Mouse (Mus musculus) R1 (cell line): ENCODE results near the gene Ppid.
A peak's percentile ranks its signal among the peaks of the same experiment; 100 is the strongest.
"Not testable (repeated sequence)": the region's sequence is repeated elsewhere in the genome, so short reads cannot be mapped to it uniquely, and the experiment has no call there.

Experiments used
- DNase-seq: peaks from one replicate; pipeline ENCODE4 v3.0.0-alpha.2; 2018; ENCODE audit warnings: low read depth, low spot score

The Ppid gene

GRCm38 (mm10) chr3:79572399-79572798, 18.7 kb upstream of the Ppid start:
- DNase-seq, result no peak

DNA sequence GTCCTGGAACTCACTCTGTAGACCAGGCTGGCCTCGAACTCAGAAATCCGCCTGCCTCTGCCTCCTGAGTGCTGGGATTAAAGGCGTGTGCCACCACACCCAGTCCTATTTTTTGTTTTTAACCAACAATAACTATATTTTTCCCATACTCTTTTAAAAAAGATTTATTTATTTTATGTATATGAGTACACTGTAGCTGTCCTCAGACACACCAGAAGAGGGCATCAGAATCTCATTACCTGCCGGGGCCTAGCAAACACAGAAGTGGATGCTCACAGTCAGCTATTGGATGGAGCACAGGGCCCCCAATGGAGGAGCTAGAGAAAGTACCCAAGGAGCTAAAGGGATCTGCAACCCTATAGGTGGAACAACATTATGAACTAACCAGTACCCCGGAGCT, 17.8 kb upstream of the Ppid start:
- not testable (repeated sequence) for DNase-seq

DNA sequence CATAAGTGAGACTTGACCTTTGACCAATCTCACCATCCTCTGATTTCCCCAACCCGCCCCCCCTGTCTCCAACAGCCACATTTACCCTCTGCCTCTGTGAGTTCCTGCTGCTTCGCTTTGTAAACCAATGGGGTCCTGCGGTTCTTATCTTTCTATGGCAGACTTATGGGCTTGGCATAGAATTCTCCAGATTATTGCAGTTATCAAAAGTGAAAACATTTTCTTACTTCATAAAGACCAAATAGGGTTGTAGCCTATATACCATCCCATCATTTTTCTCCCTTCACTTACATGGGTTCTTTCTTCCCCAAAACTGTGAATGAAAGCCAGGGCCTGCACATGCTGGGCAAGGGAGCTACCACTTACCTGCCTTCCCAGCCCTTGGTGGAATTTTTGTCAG, 16.8 kb upstream of the Ppid start:
- no peak for DNase-seq

DNA sequence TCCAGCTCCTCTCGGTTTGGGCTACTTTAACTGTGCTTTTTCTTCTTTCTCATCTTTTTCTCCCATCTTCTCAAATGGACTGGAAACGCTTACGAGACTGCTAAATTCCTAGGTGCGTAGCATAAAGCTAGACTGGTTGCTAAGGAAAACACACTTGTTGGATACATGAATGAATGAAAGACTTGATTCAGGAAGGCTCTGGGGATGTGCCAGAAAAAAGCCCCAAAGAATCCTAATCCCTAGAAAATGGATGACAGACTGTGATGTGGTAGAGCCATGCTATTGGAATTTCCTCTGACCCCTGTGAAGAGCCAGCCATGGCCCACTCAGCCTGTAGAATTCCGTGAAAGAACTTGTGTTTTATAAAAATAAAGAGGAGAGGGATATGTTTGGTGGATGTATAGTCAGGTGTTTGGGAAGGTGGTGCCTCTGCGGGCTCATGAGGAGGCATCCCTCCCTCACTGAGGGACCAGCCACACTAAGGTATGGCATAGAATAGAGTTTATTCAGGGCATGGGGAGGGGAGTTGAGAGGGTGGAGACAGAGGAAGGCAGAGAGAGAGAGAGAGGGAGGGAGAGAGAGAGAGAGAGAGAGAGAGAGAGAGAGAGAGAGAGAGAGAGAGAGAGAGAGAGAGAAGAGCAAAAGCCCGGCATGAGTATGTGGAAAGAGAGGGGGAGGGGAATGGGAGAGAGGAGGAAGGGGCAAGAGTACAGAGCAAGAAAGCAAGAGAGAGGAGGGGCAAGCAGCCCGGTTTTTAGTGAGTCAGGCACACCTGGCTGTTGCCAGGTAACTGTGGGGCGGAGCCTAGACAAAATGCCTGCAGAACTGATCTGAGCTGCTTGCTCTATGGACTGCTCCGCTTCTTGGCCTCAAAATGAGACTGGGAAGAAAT, 15.3 kb upstream of the Ppid start:
- peak; percentile 78 for DNase-seq

- DNase-seq, result no peak
These were observed 14.7 kb upstream of the Ppid start for GRCm38 (mm10) chr3:79576468-79576816.

- DNase-seq, result no peak
These were observed 14.3 kb upstream of the Ppid start for GRCm38 (mm10) chr3:79576865-79577264.

DNA sequence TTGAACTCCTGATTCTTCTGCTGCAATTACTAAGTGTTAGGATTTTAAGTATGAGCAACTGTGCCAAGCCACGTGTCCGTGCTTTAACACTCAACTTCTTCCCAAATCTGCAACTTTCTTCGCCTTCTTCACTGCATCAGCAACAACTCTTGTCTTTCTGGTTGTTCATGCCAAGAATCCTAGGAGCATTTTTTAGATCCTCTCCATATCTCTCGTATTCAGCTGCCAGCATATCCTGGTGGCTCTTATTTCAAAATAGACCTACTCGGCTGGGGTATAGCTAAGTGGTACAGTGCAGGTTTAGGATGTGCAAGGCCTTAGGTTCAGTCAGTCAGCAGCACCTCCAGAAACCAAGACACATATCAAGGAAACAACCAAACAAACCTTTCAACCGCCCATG, 13.5 kb upstream of the Ppid start:
- DNase-seq, result no peak

DNA sequence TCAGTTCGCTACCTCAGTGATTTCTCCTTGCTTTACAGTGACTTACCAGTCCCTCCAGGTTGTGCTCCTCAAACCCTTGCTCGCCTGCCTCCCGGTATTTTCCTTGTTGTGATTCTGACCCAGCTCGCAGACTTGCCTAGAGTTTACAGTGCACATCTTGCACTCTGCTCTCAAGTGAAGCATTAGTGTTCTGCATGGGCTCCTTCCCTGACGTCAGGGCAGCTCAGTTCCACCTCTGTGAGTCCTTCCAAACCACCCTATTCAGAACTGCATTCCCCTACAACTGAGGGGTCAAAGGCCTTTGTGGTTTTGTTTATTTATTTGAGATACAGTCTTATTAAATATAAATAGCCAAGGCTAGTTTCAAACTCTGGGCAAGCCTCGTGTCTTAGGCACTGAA, 13.0 kb upstream of the Ppid start:
- no peak for DNase-seq

GRCm38 (mm10) chr3:79579891-79580575, 11.1 kb upstream of the Ppid start:
- no peak for DNase-seq

DNA sequence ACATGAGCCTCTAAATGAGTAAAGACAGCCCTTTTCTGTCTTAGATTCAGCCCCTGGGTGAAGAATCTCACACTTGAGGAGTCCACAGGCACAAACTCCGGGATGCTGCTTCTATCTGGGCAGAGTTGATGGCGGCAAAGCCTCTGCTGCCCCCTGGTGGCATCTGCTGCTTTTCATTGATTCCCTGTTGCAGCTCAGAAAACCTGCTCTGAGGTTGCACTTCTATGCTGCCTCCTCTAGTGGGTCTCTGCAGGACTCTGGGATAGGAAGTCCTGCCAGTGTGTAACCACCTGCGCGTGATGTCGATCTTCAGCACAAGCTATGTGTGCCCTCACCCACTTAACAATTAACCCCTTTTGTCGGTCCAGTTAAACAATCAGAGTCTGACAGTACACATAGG, 4.3 kb upstream of the Ppid start:
- peak; percentile 94 for DNase-seq

DNA sequence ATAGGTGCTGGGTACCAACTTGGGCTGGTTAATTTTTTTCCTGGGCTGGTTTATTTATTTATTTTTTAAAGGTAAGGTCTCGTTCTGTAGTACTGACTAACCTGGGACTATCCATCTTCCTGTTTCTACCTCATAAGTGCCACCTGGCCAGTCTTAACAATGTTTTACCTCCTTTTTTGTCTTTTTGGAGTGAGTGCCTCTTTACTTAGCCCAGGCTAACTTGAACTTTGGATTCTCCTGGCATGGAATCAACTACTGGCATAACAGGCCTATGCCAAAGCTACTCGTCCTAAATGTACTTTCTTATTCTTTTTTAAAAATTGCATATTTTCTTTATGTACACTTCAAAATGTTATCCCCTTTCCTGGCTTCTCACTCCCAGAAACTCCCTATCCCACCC, 1.5 kb upstream of the Ppid start:
- DNase-seq, result no peak

GRCm38 (mm10) chr3:79591793-79592471, 790 bp downstream of the Ppid start:
- DNase-seq, result no peak

GRCm38 (mm10) chr3:79595468-79595867, 4.3 kb downstream of the Ppid start:
- DNase-seq, result no peak

DNA sequence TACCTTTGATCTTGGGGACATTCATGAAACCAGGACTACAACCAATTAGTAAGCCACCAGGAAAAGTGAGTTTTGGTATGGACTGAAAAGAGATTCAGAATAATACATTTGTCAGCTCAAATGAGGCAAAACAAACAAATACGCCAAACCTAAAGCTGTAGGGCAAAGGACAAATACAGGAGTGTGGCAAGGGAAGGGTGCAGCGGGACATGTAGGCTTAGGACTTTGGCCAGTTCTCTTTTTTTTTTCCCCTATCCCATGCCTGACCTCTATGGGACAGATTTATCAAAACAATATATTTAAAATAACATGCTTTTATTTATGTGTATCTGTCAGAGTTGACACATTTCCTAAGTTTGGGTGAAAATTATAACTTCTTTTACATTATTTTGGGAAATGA, 18.7 kb downstream of the Ppid start:
- DNase-seq, result no peak

- peak; percentile 9 for DNase-seq
These were observed 36.5 kb downstream of the Ppid start for GRCm38 (mm10) chr3:79627484-79628181.

GRCm38 (mm10) chr3:79628182-79628560, 37.0 kb downstream of the Ppid start:
- no peak for DNase-seq

GRCm38 (mm10) chr3:79628561-79629415, 37.6 kb downstream of the Ppid start, which contains the start of gene 4930579G24Rik:
TSS of gene 4930579G24Rik (plus strand) at chr3:79629079.
- peak; percentile 100 for DNase-seq

DNA sequence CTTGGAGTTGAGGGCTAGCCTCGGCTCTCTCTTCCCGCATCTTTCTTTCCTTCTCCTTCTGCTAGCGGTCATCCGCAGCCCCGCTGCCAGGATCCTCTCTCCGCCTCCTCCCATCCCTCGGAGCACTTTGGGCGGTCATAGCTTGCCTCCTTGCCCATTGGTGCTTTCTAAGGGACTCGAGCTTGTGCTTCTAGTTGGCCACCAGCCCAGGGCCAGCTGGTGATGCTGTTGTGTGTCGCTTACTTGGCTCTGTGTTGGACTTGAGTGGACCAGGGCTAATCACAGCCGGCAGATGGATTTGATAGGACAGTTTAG, 38.2 kb downstream of the Ppid start, which contains the start of gene Etfdh:
Gene Etfdh (minus strand): TSS at position 85 of the 315 bp plus-strand sequence.
- peak; percentile 75 for DNase-seq

DNA sequence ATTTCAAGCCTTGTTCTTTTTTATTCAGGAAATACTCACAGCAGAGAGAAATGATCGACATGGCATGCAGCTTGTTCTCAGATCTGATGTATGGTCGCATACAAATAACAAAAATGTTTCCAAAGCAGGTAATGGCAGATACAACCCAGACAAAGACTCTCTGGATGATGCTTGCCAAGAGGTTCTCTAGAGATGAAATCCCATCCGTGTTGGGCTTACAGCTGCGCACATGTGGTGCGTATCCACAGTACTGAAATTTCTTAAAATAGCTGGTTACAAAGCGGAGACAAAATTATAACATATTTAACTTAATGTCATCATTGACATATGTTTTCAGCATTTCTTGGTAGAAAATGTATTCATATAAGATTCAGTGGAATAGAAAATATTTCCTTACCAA, 61.0 kb downstream of the Ppid start:
- DNase-seq, result no peak
